Mouse (Mus musculus) bone marrow macrophage, adult 2 months (primary cell): Measurements from ENCODE around the gene Abhd2. TPM values are rescaled to one million over a fixed set of nuclear protein-coding genes. Genes with fewer than 3 reads are reported as not detected.
A peak's percentile ranks its signal among the peaks of the same experiment; 100 is the strongest.

Experiments
- H3K27ac ChIP-seq: 2 replicates; pipeline ENCODE4 v1.5.1; 2012; ENCODE audit warnings: low read depth, low read length; ENCODE audit not compliant: insufficient read depth
- H3K4me1 ChIP-seq: 2 replicates; pipeline ENCODE4 v1.6.1; 2012; ENCODE audit warnings: low read length; ENCODE audit not compliant: control insufficient read depth, insufficient read depth
- H3K4me3 ChIP-seq: 2 replicates; pipeline ENCODE4 v1.5.1; 2012; ENCODE audit warnings: mild to moderate bottlenecking, low read length, moderate library complexity; ENCODE audit not compliant: insufficient read depth
- CTCF ChIP-seq: IDR thresholded peaks from 2 replicates; pipeline ENCODE4 v1.5.1; 2012; ENCODE audit warnings: low read depth, mild to moderate bottlenecking, low read length, moderate library complexity
- POLR2A ChIP-seq: IDR thresholded peaks from 2 replicates; pipeline ENCODE4 v1.6.1; 2012; ENCODE audit warnings: mild to moderate bottlenecking, low read depth, low read length, borderline replicate concordance
- polyA plus RNA-seq: library from polyadenylated mRNA; stranded (reverse); fragments of >200 nt; gene quantifications from 2 replicates; pipeline ENCODE4 v1.2.4, GENCODE M21; 2012; ENCODE audit not compliant: missing spikeins, insufficient read depth, insufficient read length

Gene Abhd2
- polyA plus RNA-seq, 1 experiment = 25.9 TPM

- H3K4me1 ChIP-seq = 0 out of 2 replicates have a peak, but pooled peaks cover 2% of the 10 kb centered on the region
- TF ChIP-seq CTCF (no peak), POLR2A (no peak)
- H3K4me3 ChIP-seq = no peak overlapping the region
- H3K27ac ChIP-seq = no peak overlapping the region
Measured at GRCm38 (mm10) chr7:79369416-79369815, 96.4 kb downstream of the Abhd2 start.

- Histone ChIP-seq H3K4me1 (0 out of 2 replicates have a peak, but pooled peaks cover 2% of the 10 kb centered on the region), H3K27ac (no peak overlapping the region), H3K4me3 (no peak overlapping the region)
- TF ChIP-seq CTCF (peak; percentile 79), POLR2A (no peak)
Measured at GRCm38 (mm10) chr7:79371321-79371879, 98.4 kb downstream of the Abhd2 start.

- Histone ChIP-seq H3K4me3 (no peak overlapping the region), H3K27ac (no peak overlapping the region), H3K4me1 (no peaks in the 10 kb centered on the region)
- TF ChIP-seq POLR2A (no peak), CTCF (no peak)
Measured at GRCm38 (mm10) chr7:79374017-79374416, 101.0 kb downstream of the Abhd2 start.

GRCm38 (mm10) chr7:79375594-79375993 lies 102.6 kb downstream of the Abhd2 start:
- no peak overlapping the region for H3K27ac ChIP-seq
- H3K4me3 ChIP-seq = no peak overlapping the region
- H3K4me1 ChIP-seq = no peaks in the 10 kb centered on the region
- TF ChIP-seq CTCF (no peak), POLR2A (no peak)

DNA sequence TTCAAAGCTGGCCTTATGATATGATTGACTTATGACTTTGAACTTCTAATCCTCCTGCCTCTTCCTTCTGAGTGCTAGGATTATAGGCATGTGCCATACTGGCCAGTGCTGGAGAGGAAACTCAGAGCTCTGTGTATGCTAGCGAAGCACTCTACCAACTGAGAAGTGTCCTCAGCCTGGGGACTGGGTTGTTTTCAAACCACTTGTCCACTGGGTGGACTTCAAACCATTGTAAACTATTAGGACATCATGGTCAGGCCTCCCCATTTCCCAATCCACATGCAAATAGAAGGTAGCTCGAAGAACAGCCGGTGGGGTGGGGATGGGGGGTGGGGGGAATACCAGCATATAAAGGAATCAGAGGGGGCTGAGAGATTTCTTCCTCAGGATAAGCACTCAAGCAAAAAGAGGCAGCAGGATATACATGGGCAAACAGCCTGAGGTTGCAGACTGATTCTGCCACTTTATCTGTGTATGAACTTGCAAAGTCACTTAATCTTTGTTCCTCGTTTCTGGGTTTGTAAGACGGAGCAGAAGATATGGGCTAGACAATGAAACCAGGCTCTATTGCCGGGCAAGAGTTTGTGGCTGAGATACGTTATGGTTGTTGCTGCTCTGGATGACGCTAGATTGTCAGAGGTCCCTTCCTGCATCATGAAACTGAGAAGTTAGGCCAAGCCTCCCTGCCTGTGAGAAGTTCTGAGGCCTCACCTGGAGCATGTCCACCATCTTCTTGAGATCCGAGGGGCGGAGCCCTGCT lies 103.7 kb downstream of the Abhd2 start:
- no peak overlapping the region for H3K27ac ChIP-seq

GRCm38 (mm10) chr7:79386422-79387133 lies 113.6 kb downstream of the Abhd2 start, which contains the start of gene Rlbp1:
Gene Rlbp1, minus strand, starts transcription at chr7:79387048.
- Histone ChIP-seq H3K4me3 (no peak within 1 kb of the TSS), H3K27ac (no peak within 1 kb of the TSS), H3K4me1 (peaks cover 8% of the 10 kb centered on the region)
- TF ChIP-seq POLR2A = no peak
- no peak for TF ChIP-seq CTCF

More for the DNA sequence above, 103.7 kb downstream of the Abhd2 start:
- Histone ChIP-seq H3K4me3 (no peak overlapping the region), H3K4me1 (no peaks in the 10 kb centered on the region)
- no peak for TF ChIP-seq CTCF
- no peak for TF ChIP-seq POLR2A

DNA sequence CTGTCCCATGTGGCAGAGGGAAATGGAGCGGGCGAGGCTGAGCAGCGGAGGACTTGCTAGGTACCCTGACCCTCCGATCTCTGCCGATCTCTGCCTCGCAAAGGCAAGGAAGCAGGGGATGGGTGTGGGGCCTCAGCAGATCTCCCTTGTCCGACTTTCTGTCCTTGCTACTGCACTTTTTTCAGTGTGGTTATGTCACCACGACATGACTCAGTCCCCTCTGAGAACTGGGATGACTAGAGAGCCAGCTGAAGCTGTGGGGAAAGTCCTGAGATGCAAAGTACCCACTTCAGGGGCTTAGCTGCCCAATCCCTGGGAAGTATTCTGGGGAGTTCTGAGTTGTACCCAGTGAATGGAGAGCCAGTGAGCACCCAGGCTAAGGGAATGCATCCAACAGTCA lies 114.1 kb downstream of the Abhd2 start:
- no peak for TF ChIP-seq POLR2A
- TF ChIP-seq CTCF = no peak
- Histone ChIP-seq H3K27ac (no peak overlapping the region), H3K4me3 (no peak overlapping the region), H3K4me1 (peaks cover 8% of the 10 kb centered on the region)

DNA sequence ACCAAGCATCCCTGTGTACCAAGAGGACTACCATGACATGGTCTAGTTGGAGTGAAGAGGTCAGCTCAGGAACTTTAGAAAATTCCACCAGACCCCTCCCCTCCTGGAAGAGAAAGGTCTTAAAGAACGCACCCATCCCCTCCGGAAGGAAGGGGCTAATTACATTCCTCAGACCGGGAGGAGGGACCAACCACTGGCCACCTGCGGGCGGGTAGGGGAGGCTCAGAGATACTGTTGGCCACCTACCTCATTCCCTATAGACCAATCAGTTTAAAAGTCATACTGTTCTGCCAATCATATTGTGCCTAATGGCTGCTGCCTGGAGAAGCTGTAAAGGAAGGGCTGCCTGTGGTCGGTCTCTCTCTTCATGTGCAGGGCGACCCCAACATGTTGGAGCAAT lies 115.0 kb downstream of the Abhd2 start:
- H3K27ac ChIP-seq = no peak overlapping the region
- H3K4me3 ChIP-seq = no peak overlapping the region
- H3K4me1 ChIP-seq = peaks cover 8% of the 10 kb centered on the region
- TF ChIP-seq POLR2A (no peak), CTCF (no peak)

DNA sequence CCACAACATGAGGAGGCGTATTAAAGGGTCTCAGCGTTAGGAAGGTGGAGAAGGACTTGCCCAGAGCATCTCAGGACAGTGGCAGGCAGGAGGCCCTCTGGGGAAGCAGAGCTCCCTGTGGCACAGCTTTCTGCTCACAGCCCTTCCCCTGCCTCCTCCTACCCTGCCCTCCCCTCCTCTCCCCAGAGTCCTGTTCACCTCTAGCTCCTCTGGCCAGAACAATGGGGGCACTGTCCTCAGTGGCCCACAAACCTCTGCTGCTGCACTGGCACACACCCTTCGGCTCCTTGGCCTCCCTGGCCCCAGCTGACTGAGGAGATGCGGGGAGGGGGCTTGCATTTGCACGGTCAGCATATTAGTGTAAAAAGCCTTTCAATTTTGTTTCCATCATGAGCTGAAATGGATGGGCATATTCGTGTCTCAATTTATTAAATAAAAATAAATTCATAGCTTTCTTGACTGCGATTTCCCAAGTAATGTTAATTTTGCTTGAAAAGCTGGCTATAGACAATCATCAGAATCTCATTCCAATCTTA lies 115.7 kb downstream of the Abhd2 start:
- TF ChIP-seq POLR2A (no peak), CTCF (no peak)
- no peak overlapping the region for H3K4me3 ChIP-seq
- peaks cover 8% of the 10 kb centered on the region for H3K4me1 ChIP-seq
- H3K27ac ChIP-seq = no peak overlapping the region
